ENCODE assay signal across 39 mouse cellular contexts in the genomic region with DNA sequence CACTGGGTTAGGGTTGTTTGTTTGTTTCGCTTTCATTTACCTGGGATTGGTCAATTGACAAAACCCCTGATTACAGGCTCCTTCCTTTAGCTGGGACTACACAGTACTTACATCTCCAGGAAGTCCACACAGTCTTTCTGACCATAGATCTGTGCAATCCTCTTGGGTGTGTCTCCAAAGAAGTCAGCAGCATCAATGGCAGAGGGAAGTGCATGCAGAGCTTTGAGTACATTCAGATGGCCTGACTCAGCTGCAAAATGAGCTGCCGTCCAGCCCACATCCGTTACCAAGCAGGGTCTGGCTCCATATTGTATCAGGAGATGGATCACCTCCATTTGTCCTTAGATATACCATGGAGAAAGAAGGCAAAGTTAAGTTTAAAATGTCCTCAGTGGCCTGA. TPM values are rescaled to one million over a fixed set of nuclear protein-coding genes. Genes with fewer than 3 reads are reported as not detected.
DNase-seq lines count a peak whose midpoint lies in the region; ATAC-seq and TF ChIP-seq lines count a peak whose summit lies in the region.
"Had no signal": no experiment of that assay in that cellular context is flagged by ENCODE, and none has a peak within 500 bp of the region (broad histone marks: within the 10 kb centered on the region; RNA-seq: fewer than 3 reads in every experiment).

No protein-coding gene starts in this region.

- no peak for ATAC-seq in midbrain, embryonic 11.5 days (ENCODE audit: low FRiP score)
- ATAC-seq in midbrain, embryonic 16.5 days: no peak
- ATAC-seq in monocyte, adult 5-6 weeks (replicated peaks; ENCODE audit: insufficient number of reproducible peaks, low FRiP score, low TSS enrichment, poor library complexity, severe bottlenecking): peak; percentile 88
- ATAC-seq in lung, postnatal 0 days: no peak
- ATAC-seq: activated CD4-positive, CD25-positive, alpha-beta regulatory T cell, adult 4 months; CD4-positive, CD25-positive, alpha-beta regulatory T cell, adult 4 months; forebrain, embryonic 14.5 days had no signal

- H3K4me3 ChIP-seq in midbrain, embryonic 11.5 days (ENCODE audit: low read depth, low read length): no peak overlapping the region
- no peak overlapping the region for H3K4me3 ChIP-seq in midbrain, embryonic 16.5 days (ENCODE audit: low read depth, low read length)
- no peak overlapping the region for H3K4me3 ChIP-seq in lung, postnatal 0 days (ENCODE audit: low read depth, low read length)
- H3K4me3 ChIP-seq: embryonic facial prominence, embryonic 12.5 days; liver, embryonic 15.5 days; lung, embryonic 15.5 days; midbrain, embryonic 10.5 days had no signal

- TF ChIP-seq CTCF in lung, postnatal 0 days (IDR thresholded peaks at IDR 0.05): no peak

- peak; percentile 8 for DNase-seq in midbrain, embryonic 11.5 days (ENCODE audit: low spot score, missing footprints)
- DNase-seq in NIH3T3 (ENCODE audit: low read depth): peak; percentile 57
- no peak for DNase-seq in layer of hippocampus, postnatal 14 days (ENCODE audit: low spot score in 2 of 2)
- no peak for DNase-seq in lung, postnatal 0 days (ENCODE audit: low spot score)
- no peak for DNase-seq in adipocyte (ENCODE audit: low spot score)
- DNase-seq: adrenal gland, adult 8-10 months; cerebellum, adult 11-12 months; cerebellum, adult 9-11 months; embryo, embryonic 11 days; gastrocnemius, postnatal 25 days; heart, postnatal 4 days; kidney, adult 2 months; kidney, postnatal 4 days; layer of hippocampus, postnatal 36 days; left cerebral cortex, postnatal 4 days; retina, postnatal 1 day; right cerebral cortex, postnatal 14 days; spleen, adult 18-20 months; thymus, postnatal 14 days had no signal

- H3K4me1 ChIP-seq in midbrain, embryonic 11.5 days (ENCODE audit: control insufficient read depth, insufficient read depth, low read length): peaks cover 5% of the 10 kb centered on the region
- H3K4me1 ChIP-seq in midbrain, embryonic 16.5 days (ENCODE audit: control insufficient read depth, insufficient read depth, low read length): no peaks in the 10 kb centered on the region
- no peaks in the 10 kb centered on the region for H3K4me1 ChIP-seq in lung, postnatal 0 days (ENCODE audit: insufficient read depth, low read depth, low read length)
- H3K4me1 ChIP-seq: liver, embryonic 15.5 days had no signal

- no peaks in the 10 kb centered on the region for H3K9me3 ChIP-seq in midbrain, embryonic 11.5 days (ENCODE audit: control insufficient read depth, low read length)
- H3K9me3 ChIP-seq in midbrain, embryonic 16.5 days (replicated peaks; ENCODE audit: control insufficient read depth, low read length, poor library complexity, severe bottlenecking): no peaks in the 10 kb centered on the region
- H3K9me3 ChIP-seq in lung, postnatal 0 days (ENCODE audit: low read length): no peaks in the 10 kb centered on the region
- H3K9me3 ChIP-seq: embryonic facial prominence, embryonic 12.5 days; liver, embryonic 15.5 days; lung, embryonic 15.5 days; midbrain, embryonic 10.5 days had no signal

- no peaks in the 10 kb centered on the region for H3K36me3 ChIP-seq in midbrain, embryonic 11.5 days (ENCODE audit: control insufficient read depth, insufficient read depth, low read length)
- no peaks in the 10 kb centered on the region for H3K36me3 ChIP-seq in midbrain, embryonic 16.5 days (ENCODE audit: control insufficient read depth, insufficient read depth, low read length)
- H3K36me3 ChIP-seq in lung, postnatal 0 days (ENCODE audit: insufficient read depth, low read length): no peaks in the 10 kb centered on the region
- H3K36me3 ChIP-seq: embryonic facial prominence, embryonic 12.5 days; liver, embryonic 15.5 days; lung, embryonic 15.5 days; midbrain, embryonic 10.5 days had no signal

- H3K9ac ChIP-seq in midbrain, embryonic 11.5 days (ENCODE audit: low read length): no peak overlapping the region
- no peak overlapping the region for H3K9ac ChIP-seq in midbrain, embryonic 16.5 days (ENCODE audit: low read depth, low read length)
- H3K9ac ChIP-seq in lung, postnatal 0 days (replicated peaks; ENCODE audit: low read depth): no peak overlapping the region
- H3K9ac ChIP-seq: embryonic facial prominence, embryonic 12.5 days; hindbrain, embryonic 14.5 days; liver, embryonic 15.5 days; lung, embryonic 15.5 days had no signal

- 90% methylated on average over 3 of the region's 3 CpGs for WGBS in midbrain, embryonic 11.5 days
- WGBS in midbrain, embryonic 16.5 days: 96% methylated on average over 3 of the region's 3 CpGs
- WGBS in lung, postnatal 0 days: 80% methylated on average over 3 of the region's 3 CpGs

- TF ChIP-seq EP300 in lung, postnatal 0 days (IDR thresholded peaks at IDR 0.05): no peak

- no peak overlapping the region for H3K4me2 ChIP-seq in midbrain, embryonic 11.5 days
- H3K4me2 ChIP-seq in midbrain, embryonic 16.5 days (ENCODE audit: low read length): no peak overlapping the region
- no peak overlapping the region for H3K4me2 ChIP-seq in lung, postnatal 0 days (replicated peaks; ENCODE audit: low read depth, low read length)
- H3K4me2 ChIP-seq: embryonic facial prominence, embryonic 12.5 days; heart, embryonic 11.5 days; hindbrain, embryonic 14.5 days; liver, embryonic 15.5 days; lung, embryonic 15.5 days had no signal

- no peaks in the 10 kb centered on the region for H3K27me3 ChIP-seq in midbrain, embryonic 11.5 days (ENCODE audit: control insufficient read depth, insufficient read depth, low read length)
- H3K27me3 ChIP-seq in midbrain, embryonic 16.5 days (ENCODE audit: control insufficient read depth, insufficient read depth, low read depth, low read length): no peaks in the 10 kb centered on the region
- H3K27me3 ChIP-seq in lung, postnatal 0 days (replicated peaks; ENCODE audit: insufficient read depth, low read length): no peaks in the 10 kb centered on the region
- H3K27me3 ChIP-seq: embryonic facial prominence, embryonic 12.5 days; liver, embryonic 15.5 days; lung, embryonic 15.5 days had no signal

- no peak overlapping the region for H3K27ac ChIP-seq in midbrain, embryonic 11.5 days (ENCODE audit: low read depth, low read length)
- no peak overlapping the region for H3K27ac ChIP-seq in midbrain, embryonic 16.5 days (ENCODE audit: low read length)
- no peak overlapping the region for H3K27ac ChIP-seq in lung, postnatal 0 days (ENCODE audit: low read length)
- H3K27ac ChIP-seq: embryonic facial prominence, embryonic 12.5 days; hindbrain, embryonic 14.5 days; kidney, postnatal 0 days; liver, embryonic 15.5 days; lung, embryonic 15.5 days; macrophage; midbrain, embryonic 10.5 days had no signal

RNA-seq across cellular contexts. Expression of a gene that starts 4.7 kb away (rescaled TPM):
- polyA plus RNA-seq in midbrain, embryonic 11.5 days (2014; fragmentation: Nextera tagmentation; extraction: Ambion mirVana): 0.16 and 0.25 TPM in 2 replicates
- 0.47 and 0.50 TPM in 2 replicates for polyA plus RNA-seq in midbrain, embryonic 16.5 days (2015; fragmentation: Nextera tagmentation; extraction: Ambion mirVana)
- 0.87 to 2.3 TPM in 2 of 3 replicates, not detected in the other for total RNA-seq in monocyte, adult 5-6 weeks (2017)
- total RNA-seq in layer of hippocampus, postnatal 14 days (2021): under 1 TPM in 1 of 2 experiments, not detected in 1; 0.51 TPM
- 1.3 and 2.1 TPM in 2 replicates for polyA plus RNA-seq in lung, postnatal 0 days (2015; fragmentation: Nextera tagmentation; extraction: Ambion mirVana)
- total RNA-seq: gastrocnemius, adult 18-20 months; gastrocnemius, postnatal 25 days; heart, postnatal 4 days; midbrain, postnatal 0 days had no signal
- polyA plus RNA-seq: activated CD4-positive, CD25-positive, alpha-beta regulatory T cell, adult 4 months; CD4-positive, CD25-positive, alpha-beta regulatory T cell, adult 4 months; embryonic facial prominence, embryonic 12.5 days; heart, embryonic 11.5 days; heart, embryonic 16.5 days; kidney, adult 2 months; liver, embryonic 15.5 days; stomach, embryonic 16.5 days had no signal

RNA-seq across cellular contexts. Expression of a gene that starts 29.1 kb away (rescaled TPM):
- 3.7 and 4.0 TPM in 2 replicates for polyA plus RNA-seq in midbrain, embryonic 11.5 days (2014; fragmentation: Nextera tagmentation; extraction: Ambion mirVana)
- 24.5 and 51.2 TPM in 2 replicates for polyA plus RNA-seq in midbrain, embryonic 16.5 days (2015; fragmentation: Nextera tagmentation; extraction: Ambion mirVana)
- 148 to 346 TPM (median 288 TPM) in 3 replicates for total RNA-seq in monocyte, adult 5-6 weeks (2017)
- 10 to 100 TPM; 90.7 to 93.7 TPM for total RNA-seq in layer of hippocampus, postnatal 14 days (2021)
- 13.9 and 15.8 TPM in 2 replicates for polyA plus RNA-seq in lung, postnatal 0 days (2015; fragmentation: Nextera tagmentation; extraction: Ambion mirVana)

RNA-seq across cellular contexts. Expression of a gene that starts 36.2 kb away (rescaled TPM):
- 0.14 TPM in 1 of 2 replicates, not detected in the other for polyA plus RNA-seq in midbrain, embryonic 11.5 days (2014; fragmentation: Nextera tagmentation; extraction: Ambion mirVana)
- polyA plus RNA-seq in midbrain, embryonic 16.5 days (2015; fragmentation: Nextera tagmentation; extraction: Ambion mirVana): 0.06 TPM in 1 of 2 replicates, not detected in the other
- not detected in 3 replicates for total RNA-seq in monocyte, adult 5-6 weeks (2017)
- total RNA-seq in layer of hippocampus, postnatal 14 days (2021): not detected
- polyA plus RNA-seq in lung, postnatal 0 days (2015; fragmentation: Nextera tagmentation; extraction: Ambion mirVana): not detected in 2 replicates
- total RNA-seq: adrenal gland, adult 8-10 months; gastrocnemius, postnatal 25 days; heart, adult 18-20 months; heart, postnatal 4 days; layer of hippocampus, adult 8-10 months; layer of hippocampus, postnatal 36 days; left cerebral cortex, postnatal 4 days; midbrain, postnatal 0 days had no signal
- polyA plus RNA-seq: activated CD4-positive, CD25-positive, alpha-beta regulatory T cell, adult 4 months; CD4-positive, CD25-positive, alpha-beta regulatory T cell, adult 4 months; embryonic facial prominence, embryonic 12.5 days; forebrain, embryonic 14.5 days; heart, embryonic 11.5 days; lung, embryonic 15.5 days; macrophage; midbrain, embryonic 10.5 days; midbrain, postnatal 0 days; urinary bladder, adult 2 months had no signal

Comparison
In these comparisons a context has a peak if more than half of its experiments do, and no peak if none do; other contexts are left out.
1. DNase-seq: peak in midbrain, embryonic 11.5 days (single experiment) and NIH3T3 (single experiment); none in layer of hippocampus, postnatal 14 days (0 of 2), lung, postnatal 0 days (single experiment) and adipocyte (single experiment).